In genomic region chr7:138215177-138215830, GRCm38 (mm10) we compare ENCODE assay signal across 9 mouse cellular contexts.
DNase-seq lines count a peak whose midpoint lies in the region; ATAC-seq and TF ChIP-seq lines count a peak whose summit lies in the region.
"Had no signal": no experiment of that assay in that cellular context is flagged by ENCODE, and none has a peak within 500 bp of the region (broad histone marks: within the 10 kb centered on the region; RNA-seq: fewer than 3 reads in every experiment).

No protein-coding gene starts in this region.

- H3K4me1 ChIP-seq in lung, embryonic 14.5 days (ENCODE audit: insufficient read depth): no peaks in the 10 kb centered on the region
- H3K4me1 ChIP-seq in forebrain, embryonic 15.5 days: peaks cover 15% of the 10 kb centered on the region; the same call in 1 of the 2 replicates
- peaks cover 10% of the 10 kb centered on the region for H3K4me1 ChIP-seq in midbrain, postnatal 0 days (ENCODE audit: insufficient read depth, low read length)
- no peaks in the 10 kb centered on the region for H3K4me1 ChIP-seq in liver, embryonic 12.5 days

- H3K9me3 ChIP-seq in lung, embryonic 14.5 days (ENCODE audit: low read depth, low read length): no peaks in the 10 kb centered on the region
- no peaks in the 10 kb centered on the region for H3K9me3 ChIP-seq in forebrain, embryonic 15.5 days
- H3K9me3 ChIP-seq in midbrain, postnatal 0 days (ENCODE audit: low read length): no peaks in the 10 kb centered on the region
- no peaks in the 10 kb centered on the region for H3K9me3 ChIP-seq in liver, embryonic 12.5 days (replicated peaks)
- H3K9me3 ChIP-seq: heart, embryonic 13.5 days had no signal

- no peak overlapping the region for H3K27ac ChIP-seq in lung, embryonic 14.5 days (ENCODE audit: low read depth)
- 0 out of 2 replicates have a peak overlapping the region, but pooled peaks have one; percentile 5 for H3K27ac ChIP-seq in forebrain, embryonic 15.5 days (replicated peaks)
- H3K27ac ChIP-seq in midbrain, postnatal 0 days (ENCODE audit: low read depth, low read length): 0 out of 2 replicates have a peak overlapping the region, but pooled peaks have one; percentile 4
- no peak overlapping the region for H3K27ac ChIP-seq in liver, embryonic 12.5 days
- H3K27ac ChIP-seq: heart, embryonic 13.5 days had no signal

- H3K27me3 ChIP-seq in lung, embryonic 14.5 days (ENCODE audit: insufficient read depth, low read length): no peaks in the 10 kb centered on the region
- H3K27me3 ChIP-seq in forebrain, embryonic 15.5 days: no peaks in the 10 kb centered on the region
- H3K27me3 ChIP-seq in midbrain, postnatal 0 days (ENCODE audit: insufficient read depth, low read length): no peaks in the 10 kb centered on the region; the same call in 1 of the 2 replicates
- H3K27me3 ChIP-seq in liver, embryonic 12.5 days (replicated peaks): no peaks in the 10 kb centered on the region
- H3K27me3 ChIP-seq: heart, embryonic 13.5 days had no signal

- H3K9ac ChIP-seq in lung, embryonic 14.5 days: no peak overlapping the region
- no peak overlapping the region for H3K9ac ChIP-seq in forebrain, embryonic 15.5 days (replicated peaks)
- H3K9ac ChIP-seq in midbrain, postnatal 0 days (replicated peaks; ENCODE audit: low read length, poor library complexity, severe bottlenecking): no peak overlapping the region
- H3K9ac ChIP-seq in liver, embryonic 12.5 days: no peak overlapping the region
- H3K9ac ChIP-seq: heart, embryonic 13.5 days had no signal

- no peak overlapping the region for H3K4me3 ChIP-seq in lung, embryonic 14.5 days (ENCODE audit: low read depth, low read length)
- no peak overlapping the region for H3K4me3 ChIP-seq in forebrain, embryonic 15.5 days
- no peak overlapping the region for H3K4me3 ChIP-seq in midbrain, postnatal 0 days (ENCODE audit: low read depth, low read length)
- no peak overlapping the region for H3K4me3 ChIP-seq in liver, embryonic 12.5 days
- H3K4me3 ChIP-seq: heart, embryonic 13.5 days had no signal

- no peak for TF ChIP-seq CTCF in lung, embryonic 14.5 days (IDR thresholded peaks at IDR 0.05; ENCODE audit: low read depth)
- TF ChIP-seq CTCF in midbrain, postnatal 0 days (IDR thresholded peaks at IDR 0.05): no peak

- WGBS in lung, embryonic 14.5 days: 29% methylated on average over 15 of the region's 15 CpGs
- WGBS in forebrain, embryonic 15.5 days: 17% methylated on average over 15 of the region's 15 CpGs
- WGBS in midbrain, postnatal 0 days: 41% methylated on average over 15 of the region's 15 CpGs
- 45% methylated on average over 15 of the region's 15 CpGs for WGBS in liver, embryonic 12.5 days (ENCODE audit: insufficient replicate concordance)

- no peaks in the 10 kb centered on the region for H3K36me3 ChIP-seq in lung, embryonic 14.5 days (ENCODE audit: insufficient read depth)
- no peaks in the 10 kb centered on the region for H3K36me3 ChIP-seq in forebrain, embryonic 15.5 days
- H3K36me3 ChIP-seq in midbrain, postnatal 0 days (ENCODE audit: insufficient read depth, low read length): no peaks in the 10 kb centered on the region
- no peaks in the 10 kb centered on the region for H3K36me3 ChIP-seq in liver, embryonic 12.5 days
- H3K36me3 ChIP-seq: heart, embryonic 13.5 days had no signal

- no peak overlapping the region for H3K4me2 ChIP-seq in lung, embryonic 14.5 days
- H3K4me2 ChIP-seq in forebrain, embryonic 15.5 days (replicated peaks): no peak overlapping the region
- no peak overlapping the region for H3K4me2 ChIP-seq in midbrain, postnatal 0 days (ENCODE audit: low read depth, low read length, poor library complexity, severe bottlenecking)
- no peak overlapping the region for H3K4me2 ChIP-seq in liver, embryonic 12.5 days
- H3K4me2 ChIP-seq: heart, embryonic 13.5 days had no signal

- DNase-seq in adrenal gland, postnatal 14 days: peak; percentile 11
- no peak for DNase-seq in adrenal gland, postnatal 4 days (ENCODE audit: low spot score in 2 of 2)
- peak; percentile 50 for DNase-seq in lung, embryonic 14.5 days
- no peak for DNase-seq in lung, postnatal 36 days
- DNase-seq in midbrain, postnatal 0 days (ENCODE audit: low spot score): peak; percentile 48
- no peak for DNase-seq in kidney, adult 8-10 months

- ATAC-seq in lung, embryonic 14.5 days (ENCODE audit: insufficient read depth): no peak
- ATAC-seq in forebrain, embryonic 15.5 days (replicated peaks): no peak
- no peak for ATAC-seq in midbrain, postnatal 0 days (ENCODE audit: low FRiP score)
- no peak for ATAC-seq in liver, embryonic 12.5 days

Comparison
In these comparisons a context has a peak if more than half of its experiments do, and no peak if none do; other contexts are left out.
1. DNase-seq: peak in adrenal gland, postnatal 14 days (single experiment), lung, embryonic 14.5 days (single experiment) and midbrain, postnatal 0 days (single experiment); none in adrenal gland, postnatal 4 days (0 of 2), lung, postnatal 36 days (single experiment) and kidney, adult 8-10 months (0 of 2).
2. H3K27ac ChIP-seq: peak in forebrain, embryonic 15.5 days (single experiment) and midbrain, postnatal 0 days (single experiment); none in lung, embryonic 14.5 days (single experiment) and liver, embryonic 12.5 days (single experiment).